Mouse (Mus musculus): Measurements from ENCODE around the gene Tmem269. TPM values are rescaled to one million over a fixed set of nuclear protein-coding genes. Genes with fewer than 3 reads are reported as not detected.

Tmem269 gene
- 0.19 TPM in 1 of 2 replicates, not detected in the other for polyA plus RNA-seq (2016; fragmentation: Nextera tagmentation; extraction: Ambion mirVana)

GRCm38 (mm10) chr4:119218169-119218568 is at the start of gene Tmem269:
Gene Tmem269 (minus strand): TSS chr4:119218217.
- Histone ChIP-seq H3K4me2 (peak within 1 kb of the TSS; percentile 13; the same call in 1 of the 2 replicates), H3K9ac (no peak within 1 kb of the TSS), H3K27ac (ENCODE audit: poor library complexity, severe bottlenecking) (no peak within 1 kb of the TSS), H3K27me3 (replicated peaks) (no peaks in the 10 kb centered on the region), H3K36me3 (peaks cover 7% of the 10 kb centered on the region; the same call in 1 of the 2 replicates), H3K4me3 (no peak within 1 kb of the TSS), H3K9me3 (replicated peaks) (no peaks in the 10 kb centered on the region), H3K4me1 (replicated peaks) (peaks cover 12% of the 10 kb centered on the region; the same call in 1 of the 2 replicates)
- ATAC-seq (ENCODE audit: insufficient number of reproducible peaks, low FRiP score) = peak; percentile 33; the same call in 1 of the 2 replicates
- WGBS = 11% methylated on average over 11 of the region's 11 CpGs

DNA sequence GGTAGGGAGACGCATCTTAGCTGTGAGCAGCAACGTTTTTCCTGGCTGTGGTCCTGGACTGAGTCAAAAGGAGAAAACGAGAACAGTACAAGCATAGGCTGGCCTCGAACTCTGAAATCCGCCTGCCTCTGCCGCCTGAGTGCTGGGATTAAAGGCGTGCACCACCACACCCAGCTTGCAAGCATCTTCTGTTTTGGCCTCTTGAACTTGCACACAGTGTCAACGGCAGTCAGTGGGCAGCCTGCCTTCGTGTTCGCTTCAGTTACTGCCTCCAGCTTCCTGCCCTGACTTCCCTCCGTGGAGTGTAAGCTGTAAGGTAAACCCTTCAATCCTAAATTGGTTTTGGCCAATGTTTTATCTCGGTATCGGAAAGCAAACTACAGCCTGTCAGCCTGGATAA is 48.6 kb upstream of the Tmem269 start:
- Histone ChIP-seq H3K4me3 (no peak overlapping the region), H3K9me3 (replicated peaks) (no peaks in the 10 kb centered on the region), H3K4me2 (no peak overlapping the region), H3K4me1 (replicated peaks) (no peaks in the 10 kb centered on the region), H3K9ac (no peak overlapping the region), H3K27me3 (replicated peaks) (no peaks in the 10 kb centered on the region), H3K36me3 (peaks cover 27% of the 10 kb centered on the region), H3K27ac (ENCODE audit: poor library complexity, severe bottlenecking) (no peak overlapping the region)
- no peak for ATAC-seq (ENCODE audit: insufficient number of reproducible peaks, low FRiP score)
- WGBS = 65% methylated on average over 13 of the region's 13 CpGs

DNA sequence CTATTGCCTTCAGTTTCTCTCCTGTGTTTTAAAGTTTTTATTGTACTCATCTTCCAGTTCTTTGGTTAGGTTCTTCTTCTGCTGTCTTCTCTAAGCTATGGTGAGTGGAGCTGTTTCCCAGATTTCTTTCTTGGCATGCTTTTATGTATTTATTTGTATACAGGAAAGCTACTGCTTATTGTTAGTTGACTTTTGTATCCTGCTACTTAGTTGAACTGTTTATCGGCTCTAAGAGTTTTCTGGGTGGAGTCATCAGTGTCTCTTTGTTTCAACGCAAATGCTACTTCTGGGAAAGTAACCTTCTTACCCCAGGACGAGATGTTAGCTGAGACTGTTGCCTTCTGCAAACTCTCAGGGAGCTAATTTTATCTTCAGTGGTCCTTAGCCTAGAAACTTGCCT is 45.4 kb upstream of the Tmem269 start:
- Histone ChIP-seq H3K36me3 (no peaks in the 10 kb centered on the region), H3K4me3 (no peak overlapping the region), H3K4me2 (no peak overlapping the region), H3K9me3 (replicated peaks) (no peaks in the 10 kb centered on the region), H3K9ac (no peak overlapping the region), H3K27me3 (replicated peaks) (no peaks in the 10 kb centered on the region), H3K27ac (ENCODE audit: poor library complexity, severe bottlenecking) (no peak overlapping the region), H3K4me1 (replicated peaks) (peaks cover 12% of the 10 kb centered on the region)
- ATAC-seq (ENCODE audit: insufficient number of reproducible peaks, low FRiP score) = no peak
- whole genome bisulfite sequencing = 63% methylated on average over 3 of the region's 3 CpGs

GRCm38 (mm10) chr4:119262483-119262882 is 44.5 kb upstream of the Tmem269 start:
- no peak for ATAC-seq (ENCODE audit: insufficient number of reproducible peaks, low FRiP score)
- H3K4me2 ChIP-seq = no peak overlapping the region
- no peaks in the 10 kb centered on the region for H3K36me3 ChIP-seq
- H3K27ac ChIP-seq (ENCODE audit: poor library complexity, severe bottlenecking) = no peak overlapping the region
- WGBS = 84% methylated on average over 5 of the region's 5 CpGs
- H3K4me3 ChIP-seq = no peak overlapping the region
- no peaks in the 10 kb centered on the region for H3K27me3 ChIP-seq (replicated peaks)
- H3K9ac ChIP-seq = no peak overlapping the region
- H3K4me1 ChIP-seq (replicated peaks) = peaks cover 12% of the 10 kb centered on the region
- H3K9me3 ChIP-seq (replicated peaks) = no peaks in the 10 kb centered on the region

DNA sequence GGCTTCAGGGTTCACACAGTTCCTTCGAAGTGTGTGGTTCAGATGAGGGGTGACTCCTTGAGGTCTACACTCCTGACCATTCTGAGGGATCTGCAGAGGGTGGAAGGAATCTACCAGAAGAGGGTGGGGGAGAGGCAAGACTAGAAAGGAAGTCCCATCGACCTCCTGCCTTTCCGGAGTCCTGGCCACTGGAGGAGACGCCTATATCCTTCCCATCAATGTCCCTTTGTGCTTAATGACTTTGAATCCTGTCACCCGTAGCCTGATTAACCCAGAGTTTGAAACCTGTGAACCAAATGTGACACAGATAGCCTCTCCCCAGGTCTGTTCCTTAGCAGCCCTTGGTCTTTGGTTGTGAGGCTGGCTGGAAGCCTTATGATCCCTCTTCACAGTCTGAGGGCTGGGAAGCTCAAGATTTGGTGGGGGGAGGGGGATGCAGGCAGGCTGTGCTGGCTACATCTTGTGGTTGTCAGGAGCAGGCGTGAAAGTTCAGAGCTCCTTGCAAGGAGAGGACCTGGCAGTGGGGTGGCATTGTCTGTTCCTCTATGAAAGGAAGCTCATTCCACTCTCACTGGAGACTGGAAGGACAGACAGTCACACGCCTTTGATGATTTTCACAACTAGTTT is 43.2 kb upstream of the Tmem269 start:
- no peak overlapping the region for H3K4me2 ChIP-seq
- no peak overlapping the region for H3K9ac ChIP-seq
- WGBS = 38% methylated on average over 7 of the region's 7 CpGs
- no peaks in the 10 kb centered on the region for H3K9me3 ChIP-seq (replicated peaks)
- H3K36me3 ChIP-seq = no peaks in the 10 kb centered on the region
- no peak overlapping the region for H3K27ac ChIP-seq (ENCODE audit: poor library complexity, severe bottlenecking)
- ATAC-seq (ENCODE audit: insufficient number of reproducible peaks, low FRiP score) = no peak
- no peaks in the 10 kb centered on the region for H3K27me3 ChIP-seq (replicated peaks)
- no peak overlapping the region for H3K4me3 ChIP-seq
- H3K4me1 ChIP-seq (replicated peaks) = peaks cover 12% of the 10 kb centered on the region

DNA sequence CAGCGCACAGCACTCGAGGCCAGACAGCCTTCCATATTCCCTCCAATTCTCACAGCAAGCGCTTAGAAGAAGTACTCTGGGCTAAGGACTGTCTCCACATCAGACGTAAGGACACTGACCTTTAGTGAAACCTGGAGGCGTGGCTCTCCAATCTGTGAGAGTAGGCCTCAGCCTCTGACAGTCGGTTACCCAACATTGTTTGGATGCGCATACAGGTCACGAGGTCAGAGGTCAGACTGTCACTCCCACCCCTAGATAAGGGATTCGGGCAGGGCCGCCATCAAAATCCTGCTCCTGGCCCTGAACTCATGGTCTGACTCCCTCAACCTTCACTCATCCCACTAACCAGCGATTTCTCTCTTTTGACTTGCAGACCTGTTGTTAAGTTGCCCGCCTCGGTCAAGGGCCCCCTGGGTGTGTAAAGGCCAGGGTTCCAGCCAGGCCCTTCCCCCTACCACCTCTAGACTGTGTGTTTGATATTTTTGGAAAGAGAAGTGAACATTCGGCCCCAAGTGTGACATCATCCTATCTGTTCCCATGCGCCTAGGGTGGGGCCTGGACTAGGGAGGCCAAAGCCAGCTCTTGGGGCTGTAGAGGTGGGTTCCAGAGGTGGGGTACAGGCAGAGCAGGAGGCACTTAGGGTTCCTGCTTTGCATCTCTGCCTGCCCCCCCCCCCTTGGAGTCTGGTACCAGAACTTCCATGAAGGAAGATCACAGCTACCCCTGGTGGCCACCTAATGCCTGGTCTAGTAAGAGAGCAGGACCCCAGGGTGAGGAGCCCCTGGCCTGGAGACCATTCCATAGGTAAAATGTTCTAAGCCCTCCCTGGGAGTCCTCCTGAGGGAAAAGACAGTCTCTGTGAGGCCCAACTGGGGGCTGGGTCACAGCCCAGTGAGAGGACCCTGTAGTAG is 41.6 kb upstream of the Tmem269 start:
- 0 out of 2 replicates have a peak, but pooled peaks cover 9% of the 10 kb centered on the region for H3K27me3 ChIP-seq (replicated peaks)
- no peak overlapping the region for H3K27ac ChIP-seq (ENCODE audit: poor library complexity, severe bottlenecking)
- no peak overlapping the region for H3K4me2 ChIP-seq
- ATAC-seq (ENCODE audit: insufficient number of reproducible peaks, low FRiP score) = peak; percentile 46; the same call in 1 of the 2 replicates
- 72% methylated on average over 15 of the region's 15 CpGs for WGBS
- H3K4me3 ChIP-seq = no peak overlapping the region
- H3K36me3 ChIP-seq = no peaks in the 10 kb centered on the region
- no peaks in the 10 kb centered on the region for H3K9me3 ChIP-seq (replicated peaks)
- H3K4me1 ChIP-seq (replicated peaks) = peaks cover 13% of the 10 kb centered on the region
- H3K9ac ChIP-seq = no peak overlapping the region

- no peak overlapping the region for H3K27ac ChIP-seq (ENCODE audit: poor library complexity, severe bottlenecking)
- H3K36me3 ChIP-seq = no peaks in the 10 kb centered on the region
- H3K4me3 ChIP-seq = no peak overlapping the region
- H3K4me1 ChIP-seq (replicated peaks) = peaks cover 25% of the 10 kb centered on the region
- no peak overlapping the region for H3K9ac ChIP-seq
- H3K4me2 ChIP-seq = no peak overlapping the region
- no peak for ATAC-seq (ENCODE audit: insufficient number of reproducible peaks, low FRiP score)
- 0 out of 2 replicates have a peak, but pooled peaks cover 17% of the 10 kb centered on the region for H3K27me3 ChIP-seq (replicated peaks)
- no peaks in the 10 kb centered on the region for H3K9me3 ChIP-seq (replicated peaks)
- WGBS = 73% methylated on average over 6 of the region's 6 CpGs
Measured at GRCm38 (mm10) chr4:119257083-119257482, 39.1 kb upstream of the Tmem269 start.

DNA sequence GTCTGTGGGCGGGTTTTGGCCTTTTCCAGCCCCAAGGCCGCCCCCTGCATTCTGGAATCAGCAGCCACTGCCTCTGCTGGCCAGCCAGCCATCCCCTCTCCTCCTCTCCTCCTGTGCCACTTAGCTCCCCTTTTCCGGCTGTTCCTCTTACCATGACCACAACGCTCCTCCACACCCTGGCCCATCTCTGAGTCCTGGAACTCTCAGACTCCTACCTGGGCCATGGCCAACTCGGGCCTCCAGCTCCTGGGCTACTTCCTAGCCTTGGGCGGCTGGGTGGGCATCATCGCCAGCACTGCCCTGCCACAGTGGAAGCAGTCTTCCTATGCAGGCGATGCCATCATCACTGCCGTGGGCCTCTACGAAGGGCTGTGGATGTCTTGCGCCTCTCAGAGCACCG is 37.3 kb upstream of the Tmem269 start, which contains the start of gene Cldn19:
Cldn19 (plus strand) TSS at position 64 of the 400 bp plus-strand sequence.
- no peak within 1 kb of the TSS for H3K4me3 ChIP-seq
- H3K9me3 ChIP-seq (replicated peaks) = no peaks in the 10 kb centered on the region
- no peak within 1 kb of the TSS for H3K27ac ChIP-seq (ENCODE audit: poor library complexity, severe bottlenecking)
- 0 out of 2 replicates have a peak, but pooled peaks cover 17% of the 10 kb centered on the region for H3K27me3 ChIP-seq (replicated peaks)
- H3K9ac ChIP-seq = no peak within 1 kb of the TSS
- no peak for ATAC-seq (ENCODE audit: insufficient number of reproducible peaks, low FRiP score)
- H3K36me3 ChIP-seq = no peaks in the 10 kb centered on the region
- H3K4me2 ChIP-seq = no peak within 1 kb of the TSS
- 81% methylated on average over 12 of the region's 12 CpGs for WGBS
- peaks cover 19% of the 10 kb centered on the region for H3K4me1 ChIP-seq (replicated peaks)

DNA sequence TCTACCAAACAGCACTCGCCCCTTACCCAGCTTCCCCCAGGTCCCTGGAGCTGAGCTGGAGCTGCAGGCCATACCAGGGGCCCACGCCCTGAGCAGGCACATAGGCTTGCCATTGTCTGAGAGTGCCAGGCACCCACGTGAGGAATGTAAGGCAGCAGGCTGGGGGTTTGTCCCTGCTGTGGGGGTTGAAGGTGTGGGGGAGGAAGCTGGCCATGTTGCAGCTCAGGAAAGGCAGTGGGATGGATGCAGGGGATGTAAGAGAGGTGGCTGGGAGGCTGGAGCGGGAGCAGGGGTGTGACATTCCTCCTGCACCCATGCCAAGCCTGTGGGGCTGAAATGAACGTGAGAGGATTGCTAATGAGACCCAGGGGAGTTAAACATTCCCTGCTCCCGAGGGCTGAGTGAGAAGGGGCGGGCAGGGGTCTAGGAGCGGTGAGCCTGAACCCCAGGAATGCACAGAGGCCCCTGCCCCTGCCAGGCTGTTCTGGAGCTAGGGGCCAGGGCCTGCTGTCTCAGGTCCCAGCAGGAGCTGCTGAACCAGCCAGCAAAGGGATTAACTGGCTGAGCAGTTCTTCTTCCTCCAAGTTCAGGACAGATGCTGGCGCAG is 36.1 kb upstream of the Tmem269 start:
- Histone ChIP-seq H3K9ac (no peak overlapping the region; the same call in 1 of the 2 replicates), H3K27me3 (replicated peaks) (0 out of 2 replicates have a peak, but pooled peaks cover 17% of the 10 kb centered on the region), H3K27ac (ENCODE audit: poor library complexity, severe bottlenecking) (no peak overlapping the region), H3K4me1 (replicated peaks) (peaks cover 13% of the 10 kb centered on the region), H3K4me3 (no peak overlapping the region), H3K4me2 (no peak overlapping the region), H3K36me3 (no peaks in the 10 kb centered on the region), H3K9me3 (replicated peaks) (no peaks in the 10 kb centered on the region)
- WGBS = 45% methylated on average over 9 of the region's 9 CpGs
- no peak for ATAC-seq (ENCODE audit: insufficient number of reproducible peaks, low FRiP score)

- 54% methylated on average over 7 of the region's 7 CpGs for WGBS
- Histone ChIP-seq H3K4me3 (no peak overlapping the region), H3K27ac (ENCODE audit: poor library complexity, severe bottlenecking) (no peak overlapping the region)
Measured at GRCm38 (mm10) chr4:119252025-119252808, 34.2 kb upstream of the Tmem269 start.

More at GRCm38 (mm10) chr4:119252025-119252808, 34.2 kb upstream of the Tmem269 start:
- Histone ChIP-seq H3K4me1 (replicated peaks) (peaks cover 17% of the 10 kb centered on the region), H3K9me3 (replicated peaks) (no peaks in the 10 kb centered on the region), H3K36me3 (peaks cover 10% of the 10 kb centered on the region), H3K9ac (no peak overlapping the region), H3K27me3 (replicated peaks) (0 out of 2 replicates have a peak, but pooled peaks cover 17% of the 10 kb centered on the region), H3K4me2 (no peak overlapping the region)
- no peak for ATAC-seq (ENCODE audit: insufficient number of reproducible peaks, low FRiP score)

All from heart, embryonic 12.5 days (tissue).